Mouse (Mus musculus) kidney, postnatal 0 days (tissue): ENCODE measurements around the gene Adrb1. TPM values are rescaled to one million over a fixed set of nuclear protein-coding genes. Genes with fewer than 3 reads are reported as not detected.

ENCODE experiments used
- ATAC-seq: fragments of 200-750 bp; cut with Nextera tagmentation; replicated peaks from 2 replicates; pipeline ENCODE4 v1.8.0; 2017; ENCODE audit warnings: low read depth, moderate number of reproducible peaks, moderate TSS enrichment, moderate library complexity; ENCODE audit not compliant: low FRiP score
- DNase-seq: peaks from one replicate; pipeline ENCODE4 v3.0.0-alpha.2; 2016; ENCODE audit warnings: low spot score
- H3K27ac ChIP-seq: fragments of 300-500 bp; sonication (generic); 2 replicates; pipeline ENCODE4 v1.5.1; 2014; ENCODE audit warnings: mild to moderate bottlenecking
- H3K27me3 ChIP-seq: fragments of 300-500 bp; sonication (generic); 2 replicates; pipeline ENCODE4 v1.6.1; 2014; ENCODE audit warnings: low read length, mixed read lengths; ENCODE audit not compliant: insufficient read depth
- H3K36me3 ChIP-seq: fragments of 300-500 bp; sonication (generic); 2 replicates; pipeline ENCODE4 v1.6.1; 2014; ENCODE audit warnings: low read length, mixed read lengths; ENCODE audit not compliant: insufficient read depth
- H3K4me1 ChIP-seq: fragments of 300-500 bp; sonication (generic); replicated peaks from 2 replicates; pipeline ENCODE4 v1.6.1; 2014; ENCODE audit warnings: antibody characterized with exemption, low read length, mixed read lengths; ENCODE audit not compliant: insufficient read depth
- H3K4me2 ChIP-seq: fragments of 300-500 bp; sonication (generic); 2 replicates; pipeline ENCODE4 v1.6.1; 2014; ENCODE audit warnings: mild to moderate bottlenecking, low read length, moderate library complexity, mixed read lengths
- H3K4me3 ChIP-seq: fragments of 300-500 bp; sonication (generic); replicated peaks from 2 replicates; pipeline ENCODE4 v1.5.1; 2014; ENCODE audit warnings: low read depth, low read length
- H3K9ac ChIP-seq: fragments of 300-500 bp; sonication (generic); 2 replicates; pipeline ENCODE4 v1.6.1; 2014; ENCODE audit warnings: low read depth, low read length
- H3K9me3 ChIP-seq: fragments of 300-500 bp; sonication (generic); replicated peaks from 2 replicates; pipeline ENCODE4 v1.6.1; 2016; ENCODE audit warnings: low read length, inconsistent platforms, mixed read lengths
- CTCF ChIP-seq: IDR thresholded peaks from 2 replicates; pipeline ENCODE4 v1.5.1; 2016; ENCODE audit warnings: antibody characterized with exemption, low read depth, mild to moderate bottlenecking, moderate library complexity
- WGBS: fragments of 180-500 bp; shearing (Covaris S2); extraction: QIAGEN DNeasy Blood & Tissue Kit; methylation state at CpG from one replicate; pipeline ENCODE4 v1.1.7; 2014; 5-methylcytosine and 5-hydroxymethylcytosine counted together
- polyA plus RNA-seq: library from polyadenylated mRNA; unstranded; fragments of >200 nt; fragmentation: Nextera tagmentation; extraction: Ambion mirVana; gene quantifications from 2 replicates; pipeline ENCODE4 v1.2.1, GENCODE M21; 2015

Adrb1 gene
- polyA plus RNA-seq, 1 experiment from 2014 or later: 0.55 TPM

DNA sequence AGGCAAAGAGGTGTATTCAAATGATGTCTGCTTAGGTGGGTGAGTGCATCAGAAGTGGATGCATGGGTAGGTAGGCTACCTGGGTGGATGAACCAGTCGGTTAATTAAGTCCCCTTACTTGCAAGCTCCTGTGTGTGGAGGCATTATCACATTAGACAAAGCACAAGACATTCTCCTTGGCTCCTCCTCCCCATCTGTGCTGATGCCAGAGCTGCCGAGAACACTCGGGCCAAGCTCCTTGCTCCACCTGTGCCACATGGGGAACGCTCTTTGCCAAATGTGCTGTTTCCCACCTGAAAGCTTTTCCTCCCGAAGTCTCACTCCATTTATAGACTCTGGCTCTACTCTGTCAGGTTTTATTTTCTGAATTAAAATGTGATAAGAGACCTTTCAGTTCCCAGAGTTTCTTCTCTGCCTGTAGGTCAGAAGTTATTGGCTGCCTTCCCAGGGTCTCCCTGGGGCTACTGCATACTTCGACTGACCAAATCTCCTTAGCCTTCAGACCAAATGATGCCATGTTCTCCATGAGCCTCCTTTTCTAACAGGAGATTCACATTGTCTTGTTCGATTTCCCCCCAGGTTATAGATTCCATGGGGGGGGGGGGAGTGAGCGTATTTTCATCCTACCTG, 20.5 kb upstream of the Adrb1 start:
- DNase-seq (no peak), ATAC-seq (no peak)
- Histone ChIP-seq H3K9ac (no peak overlapping the region), H3K9me3 (no peaks in the 10 kb centered on the region), H3K4me3 (no peak overlapping the region), H3K36me3 (no peaks in the 10 kb centered on the region), H3K4me2 (no peak overlapping the region), H3K27me3 (no peaks in the 10 kb centered on the region), H3K4me1 (peaks cover 7% of the 10 kb centered on the region; the same call in 1 of the 2 replicates), H3K27ac (no peak overlapping the region)
- WGBS: 67% methylated on average over 8 of the region's 8 CpGs
- TF ChIP-seq CTCF: no peak

DNA sequence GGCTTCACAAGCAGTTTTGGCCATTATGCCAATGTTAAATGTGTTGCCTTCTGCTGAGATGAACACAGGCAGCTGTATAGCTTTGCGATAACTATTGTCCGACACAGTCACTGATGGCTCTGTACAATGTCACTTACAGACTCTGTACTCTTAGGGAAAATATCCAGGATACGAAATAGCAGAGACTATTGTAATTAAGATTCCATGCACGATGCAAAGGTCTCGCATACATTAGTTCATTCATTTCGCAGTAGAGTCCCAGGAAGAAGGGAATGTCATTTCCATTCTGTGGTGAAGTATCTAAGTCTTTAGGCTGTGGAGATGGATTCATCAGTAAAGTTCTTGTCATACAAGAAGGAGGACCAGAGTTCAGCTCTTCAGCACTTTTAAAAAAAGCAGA, 20.0 kb upstream of the Adrb1 start:
- no peak for TF ChIP-seq CTCF

GRCm38 (mm10) chr19:56703238-56704097, 18.5 kb upstream of the Adrb1 start:
- 61% methylated on average over 12 of the region's 12 CpGs for whole genome bisulfite sequencing
- Histone ChIP-seq H3K36me3 (no peaks in the 10 kb centered on the region), H3K9ac (no peak overlapping the region), H3K9me3 (no peaks in the 10 kb centered on the region), H3K4me3 (no peak overlapping the region), H3K4me2 (no peak overlapping the region), H3K27me3 (no peaks in the 10 kb centered on the region), H3K27ac (no peak overlapping the region), H3K4me1 (peaks cover 7% of the 10 kb centered on the region; the same call in 1 of the 2 replicates)
- no peak for ATAC-seq
- no peak for DNase-seq
- no peak for TF ChIP-seq CTCF

More for the DNA sequence above, 20.0 kb upstream of the Adrb1 start:
- WGBS: 86% methylated on average over 6 of the region's 6 CpGs
- DNase-seq: no peak
- Histone ChIP-seq H3K4me1 (peaks cover 7% of the 10 kb centered on the region; the same call in 1 of the 2 replicates), H3K27me3 (no peaks in the 10 kb centered on the region), H3K9ac (no peak overlapping the region), H3K9me3 (no peaks in the 10 kb centered on the region), H3K27ac (no peak overlapping the region), H3K36me3 (no peaks in the 10 kb centered on the region), H3K4me2 (no peak overlapping the region), H3K4me3 (no peak overlapping the region)
- ATAC-seq: no peak

- H3K27ac ChIP-seq: no peak overlapping the region
- DNase-seq (no peak), ATAC-seq (no peak)
- H3K9me3 ChIP-seq: no peaks in the 10 kb centered on the region
- WGBS: 44% methylated on average over 8 of the region's 8 CpGs
- TF ChIP-seq CTCF: no peak
- no peak overlapping the region for H3K4me2 ChIP-seq
- H3K4me1 ChIP-seq: peaks cover 7% of the 10 kb centered on the region; the same call in 1 of the 2 replicates
- H3K9ac ChIP-seq: no peak overlapping the region
- H3K4me3 ChIP-seq: no peak overlapping the region
- H3K36me3 ChIP-seq: no peaks in the 10 kb centered on the region
- H3K27me3 ChIP-seq: no peaks in the 10 kb centered on the region
Observed at GRCm38 (mm10) chr19:56705026-56705675, 16.8 kb upstream of the Adrb1 start.

GRCm38 (mm10) chr19:56708794-56709193, 13.2 kb upstream of the Adrb1 start:
- H3K27ac ChIP-seq: no peak overlapping the region
- no peak overlapping the region for H3K4me2 ChIP-seq
- H3K9ac ChIP-seq: no peak overlapping the region
- H3K4me1 ChIP-seq: no peaks in the 10 kb centered on the region
- H3K4me3 ChIP-seq: no peak overlapping the region
- H3K9me3 ChIP-seq: no peaks in the 10 kb centered on the region
- TF ChIP-seq CTCF: no peak
- DNase-seq (no peak), ATAC-seq (no peak)
- whole genome bisulfite sequencing: 67% methylated on average over 2 of the region's 2 CpGs
- no peaks in the 10 kb centered on the region for H3K36me3 ChIP-seq
- H3K27me3 ChIP-seq: no peaks in the 10 kb centered on the region

DNA sequence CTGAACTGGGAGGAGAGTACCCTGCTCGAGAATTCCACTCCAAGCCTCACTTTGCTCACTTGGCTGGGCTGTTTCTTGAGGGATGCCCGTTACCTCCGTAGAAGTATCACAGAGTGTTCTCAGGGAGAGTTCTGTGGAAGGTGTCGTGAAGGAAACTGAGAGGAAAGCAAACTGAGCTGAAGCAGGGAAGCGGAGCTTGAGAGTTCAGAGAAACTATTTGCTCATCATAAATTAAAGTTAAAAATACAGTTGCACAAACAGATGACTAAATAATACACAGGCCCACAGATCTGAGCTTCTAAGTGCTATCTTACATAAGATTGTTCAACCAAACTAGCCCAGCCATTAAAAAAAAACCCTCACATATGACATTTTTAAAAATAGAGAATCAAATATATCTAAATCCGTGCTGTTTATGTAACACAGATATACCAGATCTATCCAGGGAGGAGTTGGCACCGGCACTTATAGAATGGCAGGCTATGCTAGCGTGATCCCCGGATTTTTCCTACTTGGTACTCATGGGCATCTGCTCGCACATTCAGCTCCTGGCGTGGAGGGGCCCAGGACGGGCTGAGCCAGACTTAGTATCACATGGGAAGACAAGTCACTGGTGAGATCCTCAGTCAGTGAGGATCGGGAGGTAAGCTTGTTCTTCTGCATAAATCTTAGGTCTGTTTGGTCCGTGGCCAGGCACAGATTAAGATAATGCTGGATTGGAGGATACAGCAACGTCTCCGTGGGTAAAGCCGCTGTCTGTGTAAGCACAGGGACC, 11.7 kb upstream of the Adrb1 start:
- no peak overlapping the region for H3K27ac ChIP-seq
- H3K4me3 ChIP-seq: no peak overlapping the region
- no peaks in the 10 kb centered on the region for H3K36me3 ChIP-seq
- no peaks in the 10 kb centered on the region for H3K4me1 ChIP-seq
- DNase-seq (peak; percentile 59), ATAC-seq (no peak)
- no peak overlapping the region for H3K9ac ChIP-seq
- no peak for TF ChIP-seq CTCF
- H3K9me3 ChIP-seq: no peaks in the 10 kb centered on the region
- 66% methylated on average over 17 of the region's 17 CpGs for WGBS
- no peak overlapping the region for H3K4me2 ChIP-seq
- H3K27me3 ChIP-seq: no peaks in the 10 kb centered on the region
